Mouse (Mus musculus) T-helper 1 cell (primary cell): ENCODE measurements around the gene Emid1.

Source experiments
- in situ Hi-C: fragments of 300-600 bp; cut with MboI, MseI; formaldehyde crosslinking; loops from one replicate; pipeline ENCODE4 v1.15.1; 2025; ENCODE audit warnings: high pct_unique_total_duplicates

Gene Emid1

GRCm38 (mm10) chr11:5064282-5065055 is 87.6 kb downstream of the Emid1 start:
- in situ Hi-C loops, result loop anchor here (10.0 kb wide), 1 partner anchor 1820 kb away; no protein-coding TSS in a partner anchor

GRCm38 (mm10) chr11:5063561-5064281 is 88.3 kb downstream of the Emid1 start:
- in situ Hi-C loops, result loop anchor here (10.0 kb wide), 1 partner anchor 1819 kb away; no protein-coding TSS in a partner anchor

GRCm38 (mm10) chr11:5062860-5063505 is 89.1 kb downstream of the Emid1 start:
- in situ Hi-C loops, result loop anchor here (10.0 kb wide), 1 partner anchor 1818 kb away; no protein-coding TSS in a partner anchor

- in situ Hi-C loops, result loop anchor here (10.0 kb wide), 1 partner anchor 1818 kb away; no protein-coding TSS in a partner anchor
These were observed 89.7 kb downstream of the Emid1 start for GRCm38 (mm10) chr11:5062326-5062725.

- in situ Hi-C loops, result loop anchor here (10.0 kb wide), 1 partner anchor 1817 kb away; no protein-coding TSS in a partner anchor
These were observed 90.5 kb downstream of the Emid1 start for GRCm38 (mm10) chr11:5061413-5062139.

- in situ Hi-C loops, result loop anchor here (10.0 kb wide), 1 partner anchor 1816 kb away; no protein-coding TSS in a partner anchor
These were observed 91.2 kb downstream of the Emid1 start for GRCm38 (mm10) chr11:5060756-5061412.

GRCm38 (mm10) chr11:5059704-5060156 is 92.3 kb downstream of the Emid1 start:
- in situ Hi-C loops, result loop anchor here (10.0 kb wide), 1 partner anchor 1815 kb away; no protein-coding TSS in a partner anchor

GRCm38 (mm10) chr11:5059230-5059629 is 92.8 kb downstream of the Emid1 start:
- in situ Hi-C loops, result no loop called here

- in situ Hi-C loops, result no loop called here
These were observed 93.3 kb downstream of the Emid1 start for GRCm38 (mm10) chr11:5058783-5059182.

- in situ Hi-C loops, result no loop called here
These were observed 94.0 kb downstream of the Emid1 start, which contains the start of gene Rasl10a for GRCm38 (mm10) chr11:5057856-5058641. TSS of gene Rasl10a (plus strand) at chr11:5058128.

- in situ Hi-C loops, result no loop called here
These were observed 94.6 kb downstream of the Emid1 start for GRCm38 (mm10) chr11:5057541-5057855.

- in situ Hi-C loops, result no loop called here
These were observed 95.0 kb downstream of the Emid1 start for GRCm38 (mm10) chr11:5057064-5057463.
